Mouse (Mus musculus) layer of hippocampus, adult 9-10 months (tissue): Measurements from ENCODE around the gene Xrn1.
"Not testable (repeated sequence)": the region's sequence is repeated elsewhere in the genome, so short reads cannot be mapped to it uniquely, and the experiment has no call there.

Experiments
- DNase-seq: peaks from one replicate; pipeline ENCODE4 v3.0.0; 2022; ENCODE audit warnings: low spot score

Gene Xrn1

GRCm38 (mm10) chr9:95954585-95955461 is at the start of gene Xrn1:
Xrn1 (plus strand) TSS chr9:95954760.
- DNase-seq = peak; percentile 74

- no peak for DNase-seq
Observed at GRCm38 (mm10) chr9:95932855-95933254, 21.7 kb upstream of the Xrn1 start.

GRCm38 (mm10) chr9:95953658-95954057 is 902 bp upstream of the Xrn1 start:
- no peak for DNase-seq

- peak; percentile 2 for DNase-seq
Observed at GRCm38 (mm10) chr9:95954226-95954584, 355 bp upstream of the Xrn1 start.

- no peak for DNase-seq
Observed at GRCm38 (mm10) chr9:95957611-95958010, 3.1 kb downstream of the Xrn1 start.

GRCm38 (mm10) chr9:95958041-95958730 is 3.6 kb downstream of the Xrn1 start:
- DNase-seq = no peak

- not testable (repeated sequence) for DNase-seq
Observed at GRCm38 (mm10) chr9:95958731-95959105, 4.2 kb downstream of the Xrn1 start.

GRCm38 (mm10) chr9:95959246-95959645 is 4.7 kb downstream of the Xrn1 start:
- DNase-seq = no peak

- no peak for DNase-seq
Observed at GRCm38 (mm10) chr9:95959732-95960428, 5.3 kb downstream of the Xrn1 start.

- DNase-seq = no peak
Observed at GRCm38 (mm10) chr9:95961058-95961457, 6.5 kb downstream of the Xrn1 start.

GRCm38 (mm10) chr9:95964037-95964436 is 9.5 kb downstream of the Xrn1 start:
- DNase-seq = no peak

- DNase-seq = no peak
Observed at GRCm38 (mm10) chr9:95978279-95978678, 23.7 kb downstream of the Xrn1 start.

GRCm38 (mm10) chr9:95979896-95980295 is 25.3 kb downstream of the Xrn1 start:
- DNase-seq = no peak

- DNase-seq = no peak
Observed at GRCm38 (mm10) chr9:95992255-95992654, 37.7 kb downstream of the Xrn1 start.

- no peak for DNase-seq
Observed at GRCm38 (mm10) chr9:96004455-96004854, 49.9 kb downstream of the Xrn1 start.

- DNase-seq = no peak
Observed at GRCm38 (mm10) chr9:96010664-96011063, 56.1 kb downstream of the Xrn1 start.

GRCm38 (mm10) chr9:96023921-96024320 is 69.4 kb downstream of the Xrn1 start:
- no peak for DNase-seq

GRCm38 (mm10) chr9:96027913-96028312 is 73.4 kb downstream of the Xrn1 start:
- no peak for DNase-seq

GRCm38 (mm10) chr9:96028818-96029217 is 74.3 kb downstream of the Xrn1 start:
- DNase-seq = peak; percentile 17

- no peak for DNase-seq
Observed at GRCm38 (mm10) chr9:96029886-96030285, 75.3 kb downstream of the Xrn1 start.

GRCm38 (mm10) chr9:96035371-96036086 is 81.0 kb downstream of the Xrn1 start:
- no peak for DNase-seq

GRCm38 (mm10) chr9:96044214-96044613 is 89.7 kb downstream of the Xrn1 start:
- DNase-seq = no peak
